Mouse (Mus musculus) MEL (cell line): ENCODE data around the gene Pxmp2. TPM values are rescaled to one million over a fixed set of nuclear protein-coding genes. Genes with fewer than 3 reads are reported as not detected.

Experiments used
- DNase-seq: peaks from one replicate; pipeline ENCODE4 v3.0.0; 2011; ENCODE audit warnings: low read depth, low spot score
- H3K27ac ChIP-seq: 2 replicates; pipeline ENCODE4 v1.5.1; 2012; ENCODE audit warnings: low read depth, mild to moderate bottlenecking, control low read depth, low read length, moderate library complexity; ENCODE audit not compliant: control insufficient read depth
- H3K27me3 ChIP-seq, 2 experiments: fragments of 150-350 bp in 1 of 2; sonication (generic) in 1 of 2; 2 replicates each; pipeline ENCODE4 v1.6.1; 2012; ENCODE audit warnings: low read length in 2 of 2, mild to moderate bottlenecking in 2 of 2, improper control_type of control experiment in 1 of 2, moderate library complexity in 1 of 2; ENCODE audit not compliant: insufficient read depth in 2 of 2, control insufficient read depth in 1 of 2
- H3K36me3 ChIP-seq, 2 experiments: 2 replicates each; pipeline ENCODE4 v1.6.1; 2012 to 2014; ENCODE audit warnings: low read length in 2 of 2, improper control_type of control experiment in 1 of 2, inconsistent platforms in 1 of 2, mild to moderate bottlenecking in 1 of 2; ENCODE audit not compliant: insufficient read depth in 2 of 2, control insufficient read depth in 1 of 2
- H3K4me1 ChIP-seq, 2 experiments: fragments of 150-350 bp in 1 of 2; sonication (generic) in 1 of 2; 2 replicates each; pipeline ENCODE4 v1.6.1; 2012; ENCODE audit warnings: low read length in 2 of 2, improper control_type of control experiment in 1 of 2, mild to moderate bottlenecking in 1 of 2; ENCODE audit not compliant: insufficient read depth in 2 of 2, control insufficient read depth in 1 of 2
- H3K4me3 ChIP-seq, 2 experiments: fragments of 150-350 bp in 1 of 2; sonication (generic) in 1 of 2; 2 replicates each; pipeline ENCODE4 v1.5.1; 2012; ENCODE audit warnings: low read depth in 2 of 2, low read length in 2 of 2, mild to moderate bottlenecking in 2 of 2, moderate library complexity in 2 of 2, control low read depth in 1 of 2, improper control_type of control experiment in 1 of 2; ENCODE audit not compliant: control insufficient read depth in 1 of 2, insufficient read depth in 1 of 2
- H3K79me2 ChIP-seq: 2 replicates; pipeline ENCODE4 v1.6.1; 2012; ENCODE audit warnings: mild to moderate bottlenecking, low read length, moderate library complexity; ENCODE audit not compliant: control insufficient read depth, poor library complexity, insufficient read depth
- H3K9ac ChIP-seq: 2 replicates; pipeline ENCODE4 v1.6.1; 2012; ENCODE audit warnings: low read depth, mild to moderate bottlenecking, control low read depth, low read length, moderate library complexity; ENCODE audit not compliant: control insufficient read depth, poor library complexity, severe bottlenecking
- H3K9me3 ChIP-seq: fragments of 150-350 bp; sonication (generic); replicated peaks from 2 replicates; pipeline ENCODE4 v1.6.1; 2012; ENCODE audit warnings: mild to moderate bottlenecking, low read length, improper control_type of control experiment, moderate library complexity; ENCODE audit not compliant: insufficient read depth
- CHD1 ChIP-seq: IDR thresholded peaks from 2 replicates; pipeline ENCODE4 v1.6.1; 2012; ENCODE audit warnings: low read depth, mild to moderate bottlenecking, inconsistent platforms, low read length, improper control_type of control experiment
- CHD2 ChIP-seq: IDR thresholded peaks from 2 replicates; pipeline ENCODE4 v1.6.1; 2011; ENCODE audit warnings: low read length, improper control_type of control experiment
- E2F4 ChIP-seq: IDR thresholded peaks from 2 replicates; pipeline ENCODE4 v1.6.1; 2011; ENCODE audit warnings: low read depth, low read length, improper control_type of control experiment, borderline replicate concordance
- EP300 ChIP-seq, 2 experiments: IDR thresholded peaks; 2 replicates each; pipeline ENCODE4 v1.6.1; 2011; ENCODE audit warnings: improper control_type of control experiment in 2 of 2, low read length in 2 of 2, low read depth in 1 of 2, mild to moderate bottlenecking in 1 of 2
- ETS1 ChIP-seq: IDR thresholded peaks from 2 replicates; pipeline ENCODE4 v1.6.1; 2012; ENCODE audit warnings: low read depth, mild to moderate bottlenecking, inconsistent platforms, low read length, improper control_type of control experiment, moderate library complexity
- GABPA ChIP-seq: IDR thresholded peaks from 2 replicates; pipeline ENCODE4 v1.6.1; 2012; ENCODE audit warnings: low read depth, mild to moderate bottlenecking, inconsistent platforms, low read length, improper control_type of control experiment, moderate library complexity
- HCFC1 ChIP-seq: IDR thresholded peaks from 2 replicates; pipeline ENCODE4 v1.6.1; 2012; ENCODE audit warnings: low read depth, mild to moderate bottlenecking, inconsistent platforms, low read length, improper control_type of control experiment, moderate library complexity
- JUND ChIP-seq: IDR thresholded peaks from 2 replicates; pipeline ENCODE4 v1.6.1; 2011; ENCODE audit warnings: low read depth, mild to moderate bottlenecking, improper control_type of control experiment, low read length
- KAT2A ChIP-seq: conservative IDR thresholded peaks from 2 replicates; pipeline ENCODE4 v1.6.1; 2012; ENCODE audit warnings: low read depth, low read length, improper control_type of control experiment, inconsistent platforms
- MAZ ChIP-seq: IDR thresholded peaks from 2 replicates; pipeline ENCODE4 v1.6.1; 2012; ENCODE audit warnings: low read depth, mild to moderate bottlenecking, inconsistent platforms, low read length, improper control_type of control experiment
- MXI1 ChIP-seq: IDR thresholded peaks from 2 replicates; pipeline ENCODE4 v1.6.1; 2011; ENCODE audit warnings: mild to moderate bottlenecking, low read depth, low read length, improper control_type of control experiment
- MYB ChIP-seq: IDR thresholded peaks from 2 replicates; pipeline ENCODE4 v1.6.1; 2011; ENCODE audit warnings: mild to moderate bottlenecking, low read depth, low read length, improper control_type of control experiment
- NELFE ChIP-seq: IDR thresholded peaks from 2 replicates; pipeline ENCODE4 v1.6.1; 2011; ENCODE audit warnings: low read depth, low read length, improper control_type of control experiment
- POLR2AphosphoS2 ChIP-seq: IDR thresholded peaks from 2 replicates; pipeline ENCODE4 v1.6.1; 2011; ENCODE audit warnings: low read length, improper control_type of control experiment
- POLR2AphosphoS5 ChIP-seq: IDR thresholded peaks from 2 replicates; pipeline ENCODE4 v1.6.1; 2012; ENCODE audit warnings: low read depth, borderline replicate concordance, mild to moderate bottlenecking, inconsistent platforms, low read length, moderate library complexity, mixed read lengths
- RAD21 ChIP-seq: IDR thresholded peaks from 2 replicates; pipeline ENCODE4 v1.6.1; 2011; ENCODE audit warnings: mild to moderate bottlenecking, low read depth, low read length, improper control_type of control experiment
- SIN3A ChIP-seq: IDR thresholded peaks from 2 replicates; pipeline ENCODE4 v1.6.1; 2012; ENCODE audit warnings: low read length, improper control_type of control experiment, inconsistent platforms
- SMC3 ChIP-seq: IDR thresholded peaks from 2 replicates; pipeline ENCODE4 v1.6.1; 2011; ENCODE audit warnings: low read depth, low read length, improper control_type of control experiment
- TAL1 ChIP-seq: IDR thresholded peaks from 2 replicates; pipeline ENCODE4 v1.6.1; 2012; ENCODE audit warnings: mild to moderate bottlenecking, inconsistent platforms, low read length, moderate library complexity, mixed read lengths
- TCF12 ChIP-seq: IDR thresholded peaks from 2 replicates; pipeline ENCODE4 v1.6.1; 2014; ENCODE audit warnings: low read depth, mild to moderate bottlenecking, inconsistent platforms, low read length, improper control_type of control experiment, moderate library complexity
- USF1 ChIP-seq: IDR thresholded peaks from 2 replicates; pipeline ENCODE4 v1.6.1; 2014; ENCODE audit warnings: low read depth, mild to moderate bottlenecking, inconsistent platforms, low read length, improper control_type of control experiment, moderate library complexity
- USF2 ChIP-seq, 2 experiments: IDR thresholded peaks; 2 replicates each; pipeline ENCODE4 v1.6.1; 2011 to 2012; ENCODE audit warnings: improper control_type of control experiment in 2 of 2, low read length in 2 of 2, borderline replicate concordance in 1 of 2, inconsistent platforms in 1 of 2, low read depth in 1 of 2, mild to moderate bottlenecking in 1 of 2; ENCODE audit not compliant: insufficient read depth in 1 of 2
- ZNF384 ChIP-seq: IDR thresholded peaks from 2 replicates; pipeline ENCODE4 v1.6.1; 2012; ENCODE audit warnings: low read depth, mild to moderate bottlenecking, inconsistent platforms, low read length, improper control_type of control experiment
- polyA plus RNA-seq, 2 experiments: library from polyadenylated mRNA; stranded (reverse) in 1 of 2; unstranded in 1 of 2; fragments of >175 nt in 1 of 2; fragments of >200 nt in 1 of 2; gene quantifications; 2 replicates each; pipeline versions ENCODE4 v1.2.1 to v1.2.4; 2012; ENCODE audit warnings: low replicate concordance in 2 of 2, low read depth in 1 of 2; ENCODE audit not compliant: insufficient read length in 2 of 2, insufficient read depth in 1 of 2, missing spikeins in 1 of 2
- total RNA-seq: library from RNA; depleted of rRNA; stranded (reverse); fragments of 300-350 nt; gene quantifications from 2 replicates; pipeline ENCODE4 v1.2.3, GENCODE M21; 2012

Gene Pxmp2
- total and polyA plus RNA-seq, 3 experiments: 8.4 to 15.2 TPM; not detected in 1

DNA sequence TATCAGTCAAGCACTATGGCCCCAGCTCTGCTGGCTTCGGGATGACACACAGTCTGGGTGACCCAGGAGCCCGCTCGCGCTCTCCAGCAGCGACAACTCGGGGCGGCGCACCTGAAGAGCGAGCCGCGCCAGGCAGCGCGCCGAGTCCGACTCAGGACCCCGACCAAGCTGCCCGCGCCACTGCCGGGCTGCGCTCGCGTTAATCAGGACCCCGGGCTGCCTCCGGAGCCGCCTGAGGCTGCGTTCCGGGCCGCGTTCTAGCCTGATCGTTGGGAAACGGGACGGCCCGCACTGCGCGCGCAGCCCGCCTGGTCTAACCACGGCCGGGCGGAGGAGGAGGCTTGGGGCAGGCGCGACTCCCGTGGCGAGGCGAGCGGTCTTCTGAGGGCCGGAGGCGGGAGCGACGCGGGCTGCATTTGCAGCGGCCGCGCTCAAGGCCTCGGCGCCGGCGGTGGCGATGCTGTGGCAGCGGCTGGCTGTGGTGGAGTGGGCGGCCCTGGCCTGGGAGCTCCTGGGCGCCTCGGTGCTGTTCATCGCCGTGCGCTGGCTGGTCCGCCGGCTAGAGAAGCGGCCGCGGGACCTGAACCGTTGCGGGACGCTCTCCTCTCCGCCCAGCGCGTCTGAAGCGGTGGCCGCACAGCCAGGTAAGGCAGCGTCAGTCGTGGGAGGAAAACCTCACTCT is 55.1 kb downstream of the Pxmp2 start, which contains the start of gene Ankle2 (continued):
- TF ChIP-seq NELFE: peak; percentile 90
- TF ChIP-seq POLR2AphosphoS5: no peak
- no peak; the same call in 1 of the 2 replicates for TF ChIP-seq GABPA

DNA sequence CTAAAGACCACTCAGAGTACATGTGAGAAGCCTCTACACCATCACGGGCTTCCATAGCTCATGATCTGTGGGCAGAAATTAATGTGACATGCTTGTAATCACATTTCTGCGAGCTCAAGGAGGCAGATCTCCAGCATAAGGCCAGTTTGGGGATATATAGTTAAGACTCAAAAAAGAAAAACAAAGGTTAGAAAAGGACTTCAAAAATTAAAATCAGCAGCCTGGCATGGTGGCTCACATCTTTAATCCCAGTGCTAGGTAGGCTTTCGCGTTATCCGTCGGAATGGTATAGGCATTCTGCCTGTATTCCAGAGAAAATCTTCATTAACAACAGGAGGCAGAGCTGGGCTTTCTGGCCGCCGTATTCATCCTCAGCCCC is 55.6 kb downstream of the Pxmp2 start:
- H3K9ac ChIP-seq: peak overlapping the region; percentile 100
- H3K4me3 ChIP-seq: peak overlapping the region; percentile 86 to 100
- H3K79me2 ChIP-seq: peaks cover 29% of the 10 kb centered on the region
- H3K27me3 ChIP-seq: no peaks in the 10 kb centered on the region
- DNase-seq: peak; percentile 53
- H3K4me1 ChIP-seq: peaks cover 6 to 12% of the 10 kb centered on the region in 2 experiments
- H3K36me3 ChIP-seq: peaks cover 5 to 21% of the 10 kb centered on the region in 2 experiments
- H3K9me3 ChIP-seq: no peaks in the 10 kb centered on the region
- H3K27ac ChIP-seq: peak overlapping the region; percentile 92
- TF ChIP-seq GABPA: no peak
- no peak for TF ChIP-seq SIN3A
- TF ChIP-seq MAZ: no peak
- no peak for TF ChIP-seq KAT2A
- no peak for TF ChIP-seq NELFE

DNA sequence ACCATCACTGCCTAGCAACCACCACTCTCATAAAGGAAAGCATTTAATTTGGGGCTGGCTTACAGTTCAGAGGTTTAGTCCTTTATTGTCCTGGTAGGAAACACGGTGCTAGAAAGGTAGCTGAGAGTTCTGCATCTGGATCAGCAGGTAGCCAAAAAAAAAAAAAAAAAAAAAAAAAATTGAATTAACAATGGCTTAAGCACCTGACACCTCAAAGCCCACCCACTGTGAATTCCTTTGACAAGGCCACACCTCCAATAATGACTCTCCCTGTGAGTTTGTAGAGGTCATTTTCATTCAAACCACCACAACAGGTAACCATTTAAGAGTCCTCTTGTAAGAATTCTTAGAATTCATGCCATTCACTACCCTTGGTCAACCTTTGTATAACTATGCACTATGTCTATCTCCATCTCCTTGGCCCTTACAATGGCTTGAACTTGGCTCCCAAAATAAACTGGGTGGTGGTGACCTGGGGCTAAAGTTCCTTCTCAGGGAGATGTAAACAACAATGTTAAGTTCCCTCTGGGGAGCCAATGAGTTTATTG is 58.6 kb downstream of the Pxmp2 start:
- Histone ChIP-seq H3K27ac (no peak overlapping the region), H3K9me3 (no peaks in the 10 kb centered on the region), H3K27me3 (no peaks in the 10 kb centered on the region), H3K4me1 (peaks cover 2 to 10% of the 10 kb centered on the region in 2 experiments; a peak in 3 of 4 replicates), H3K79me2 (peaks cover 21% of the 10 kb centered on the region), H3K9ac (no peak overlapping the region), H3K36me3 (peaks cover 4 to 12% of the 10 kb centered on the region in 2 experiments; a peak in 3 of 4 replicates), H3K4me3 (no peak overlapping the region)
- TF ChIP-seq NELFE (no peak), TCF12 (no peak), SMC3 (no peak), SIN3A (no peak), EP300 (IDR thresholded peaks at IDR 0.05; ENCODE audit: low read depth in 1 of 2, low read length in 2 of 2) (no peak), MYB (no peak)
- no peak for DNase-seq

DNA sequence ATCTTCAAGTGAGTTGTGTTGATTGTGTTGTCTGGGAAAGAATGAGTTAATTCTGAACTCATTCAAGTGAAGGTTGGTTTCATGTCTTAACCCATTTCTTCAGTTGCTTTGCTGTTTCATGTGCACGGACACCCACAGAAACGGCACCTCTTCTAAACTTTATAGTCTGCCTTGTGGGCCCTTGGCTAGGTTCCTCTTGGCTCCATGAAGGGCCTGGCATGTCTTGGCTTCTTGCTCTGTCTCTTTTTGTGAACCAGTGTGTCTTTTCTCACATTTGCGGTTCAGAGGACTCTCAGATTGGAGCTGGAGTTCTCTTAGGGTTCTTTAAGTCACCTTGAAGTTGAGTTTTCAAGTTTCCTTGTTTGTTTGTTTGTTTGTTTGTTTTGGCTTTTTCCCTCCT is 60.9 kb downstream of the Pxmp2 start:
- Histone ChIP-seq H3K4me3 (no peak overlapping the region), H3K27ac (no peak overlapping the region), H3K27me3 (no peaks in the 10 kb centered on the region), H3K9me3 (no peaks in the 10 kb centered on the region), H3K36me3 (peaks cover 4 to 6% of the 10 kb centered on the region in 2 experiments; a peak in 3 of 4 replicates), H3K4me1 (peaks cover 0 to under 1% of the 10 kb centered on the region in 2 experiments; a peak in 1 of 4 replicates), H3K79me2 (peaks cover under 1% of the 10 kb centered on the region), H3K9ac (no peak overlapping the region)
- TF ChIP-seq USF2 (IDR thresholded peaks at IDR 0.05; ENCODE audit: borderline replicate concordance in 1 of 2, insufficient read depth in 1 of 2, low read depth in 1 of 2, low read length in 2 of 2) (no peak), TCF12 (no peak), USF1 (no peak), POLR2AphosphoS2 (no peak), JUND (no peak), ZNF384 (no peak), MXI1 (no peak), HCFC1 (no peak), CHD2 (no peak), ETS1 (no peak), TAL1 (no peak), RAD21 (no peak), CHD1 (no peak), E2F4 (no peak)
- no peak for DNase-seq
